Mouse (Mus musculus): ENCODE data around the gene 5730522E02Rik. TPM values are rescaled to one million over a fixed set of nuclear protein-coding genes. Genes with fewer than 3 reads are reported as not detected.

The 5730522E02Rik gene
- polyA plus RNA-seq, 1 experiment = 8.8 TPM

DNA sequence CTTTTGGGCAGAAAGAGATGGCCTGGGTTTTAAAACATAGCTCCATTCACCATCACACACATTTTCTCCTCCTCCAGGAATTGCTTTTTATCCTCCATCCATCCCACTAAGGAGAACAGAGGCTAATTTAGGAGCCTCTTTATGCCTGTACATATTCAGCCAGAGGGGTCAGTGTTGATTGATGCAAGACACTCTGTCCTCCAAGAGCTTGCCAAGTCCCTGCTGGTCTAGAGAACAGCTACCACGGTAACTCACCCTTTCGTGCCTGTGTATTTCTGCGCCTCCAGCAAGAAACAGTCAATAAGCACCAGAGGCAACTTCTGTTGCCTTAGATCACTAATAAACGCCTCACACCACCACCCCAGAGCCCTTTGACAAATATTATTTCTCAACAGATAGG is 620.3 kb downstream of the 5730522E02Rik start:
- Histone ChIP-seq H3K27ac (ENCODE audit: insufficient read depth, low read length) (no peak overlapping the region), H3K4me1 (ENCODE audit: control insufficient read depth, insufficient read depth, low read length) (no peaks in the 10 kb centered on the region), H3K4me3 (ENCODE audit: insufficient read depth, low read length) (no peak overlapping the region)
- TF ChIP-seq POLR2A (IDR thresholded peaks at IDR 0.05; ENCODE audit: extremely low read depth, insufficient read depth, low read length) (no peak), CTCF (IDR thresholded peaks at IDR 0.05; ENCODE audit: extremely low read depth, insufficient read depth, low read length) (no peak)

DNA sequence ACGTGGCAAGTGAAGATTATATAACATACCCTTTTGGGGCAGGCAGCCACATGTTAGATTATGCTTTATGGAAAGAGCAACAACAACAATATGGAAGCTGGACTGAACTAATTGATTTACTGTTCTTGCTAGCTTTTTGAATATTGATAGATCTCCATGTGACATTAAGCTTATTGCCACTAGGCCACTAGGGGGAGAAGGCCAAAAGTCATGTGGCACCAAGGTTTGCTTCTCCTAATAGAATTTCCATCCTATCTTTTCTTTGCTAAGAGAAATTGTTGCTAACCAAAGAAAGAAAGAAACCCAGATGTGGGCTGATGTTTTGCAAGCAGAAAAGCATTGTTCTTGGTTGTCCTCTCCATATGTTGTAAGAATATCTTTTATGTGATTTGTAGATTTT is 621.1 kb downstream of the 5730522E02Rik start:
- TF ChIP-seq POLR2A (IDR thresholded peaks at IDR 0.05; ENCODE audit: extremely low read depth, insufficient read depth, low read length) = no peak
- no peak for TF ChIP-seq CTCF (IDR thresholded peaks at IDR 0.05; ENCODE audit: extremely low read depth, insufficient read depth, low read length)
- no peak overlapping the region for H3K4me3 ChIP-seq (ENCODE audit: insufficient read depth, low read length)

DNA sequence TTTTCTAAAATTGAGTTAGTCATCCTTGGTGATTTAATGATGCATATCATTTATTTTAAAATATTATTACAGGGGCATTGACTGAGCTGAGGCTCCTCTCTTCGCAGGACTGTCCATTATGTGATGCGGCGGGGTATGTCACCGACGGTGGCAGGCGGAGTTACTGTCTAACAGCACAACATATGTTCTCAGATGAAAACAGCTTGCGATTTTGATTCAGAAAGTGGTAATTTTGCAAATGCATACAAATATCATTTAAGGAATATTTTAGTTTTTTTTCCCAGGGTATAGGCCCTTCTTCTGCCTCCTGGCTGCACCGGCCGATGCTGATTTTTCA is 636.5 kb downstream of the 5730522E02Rik start:
- no peak overlapping the region for H3K27ac ChIP-seq (ENCODE audit: insufficient read depth, low read length)
- H3K4me1 ChIP-seq (ENCODE audit: control insufficient read depth, insufficient read depth, low read length) = no peaks in the 10 kb centered on the region
- H3K4me3 ChIP-seq (ENCODE audit: insufficient read depth, low read length) = no peak overlapping the region
- TF ChIP-seq CTCF (IDR thresholded peaks at IDR 0.05; ENCODE audit: extremely low read depth, insufficient read depth, low read length) (no peak), POLR2A (IDR thresholded peaks at IDR 0.05; ENCODE audit: extremely low read depth, insufficient read depth, low read length) (no peak)

More for the DNA sequence above, 621.1 kb downstream of the 5730522E02Rik start:
- Histone ChIP-seq H3K27ac (ENCODE audit: insufficient read depth, low read length) (no peak overlapping the region), H3K4me1 (ENCODE audit: control insufficient read depth, insufficient read depth, low read length) (no peaks in the 10 kb centered on the region)

DNA sequence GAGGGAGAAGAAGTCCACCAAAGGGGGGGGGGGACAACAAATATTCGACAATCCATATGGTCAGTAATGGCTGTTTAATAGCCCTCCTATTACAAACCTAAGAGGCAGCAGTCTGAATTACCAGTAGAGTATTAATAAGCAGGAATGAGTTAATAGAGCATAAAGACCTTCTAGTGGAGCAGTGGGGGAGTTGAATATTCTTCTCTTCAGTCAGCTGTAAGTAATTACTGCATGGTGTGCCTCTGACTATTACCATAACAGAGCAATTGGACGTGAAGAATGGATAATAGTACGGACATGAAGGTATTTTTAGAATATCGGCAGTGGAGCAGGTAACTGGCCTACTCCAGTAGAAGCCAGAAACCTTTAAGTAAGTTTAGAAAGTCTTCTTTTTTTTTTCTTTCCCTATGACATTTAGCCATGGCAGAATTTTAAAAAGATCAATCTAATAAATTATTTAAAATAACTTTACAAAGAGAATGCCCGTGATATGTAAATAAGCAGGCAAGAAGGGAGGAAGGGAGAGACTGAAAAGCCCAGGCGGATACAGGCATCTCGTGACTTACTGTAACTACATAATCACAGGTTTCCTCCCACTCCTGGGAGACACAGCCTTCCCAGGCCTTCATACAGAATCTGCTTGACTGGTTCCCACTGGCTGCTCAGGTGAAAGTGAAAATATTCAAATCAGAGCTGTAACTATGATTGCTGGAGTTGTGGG is 637.0 kb downstream of the 5730522E02Rik start:
- Histone ChIP-seq H3K27ac (ENCODE audit: insufficient read depth, low read length) (no peak overlapping the region), H3K4me3 (ENCODE audit: insufficient read depth, low read length) (no peak overlapping the region), H3K4me1 (ENCODE audit: control insufficient read depth, insufficient read depth, low read length) (no peaks in the 10 kb centered on the region)
- no peak for TF ChIP-seq CTCF (IDR thresholded peaks at IDR 0.05; ENCODE audit: extremely low read depth, insufficient read depth, low read length)
- TF ChIP-seq POLR2A (IDR thresholded peaks at IDR 0.05; ENCODE audit: extremely low read depth, insufficient read depth, low read length) = no peak

DNA sequence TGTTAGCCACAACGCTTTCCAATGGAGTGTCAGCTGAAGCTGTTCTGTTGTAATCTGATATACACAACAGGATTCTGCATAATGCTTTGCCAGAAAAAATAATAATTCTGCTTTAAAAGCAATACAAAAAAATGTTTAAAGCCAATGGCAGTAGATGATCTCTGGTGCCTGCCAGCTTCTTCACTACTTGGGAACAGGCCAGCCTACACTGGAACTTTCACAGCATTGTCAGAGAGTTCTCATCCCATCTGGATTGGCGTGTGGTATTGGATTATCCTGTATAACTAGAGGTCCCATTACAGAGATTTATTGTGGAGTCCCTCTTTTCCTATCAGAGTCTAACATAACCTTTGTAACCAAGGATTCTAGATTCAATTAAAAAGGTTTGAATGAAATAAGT is 639.2 kb downstream of the 5730522E02Rik start:
- TF ChIP-seq CTCF (IDR thresholded peaks at IDR 0.05; ENCODE audit: extremely low read depth, insufficient read depth, low read length) (no peak), POLR2A (IDR thresholded peaks at IDR 0.05; ENCODE audit: extremely low read depth, insufficient read depth, low read length) (no peak)
- Histone ChIP-seq H3K4me1 (ENCODE audit: control insufficient read depth, insufficient read depth, low read length) (no peaks in the 10 kb centered on the region), H3K4me3 (ENCODE audit: insufficient read depth, low read length) (no peak overlapping the region), H3K27ac (ENCODE audit: insufficient read depth, low read length) (no peak overlapping the region)

Other genes with a start within 250 kb of the 5730522E02Rik start
- gene Fancl, start 175.4 kb upstream of the 5730522E02Rik start, polyA plus RNA-seq (2012; rRNA removed) = 7.8 and 9.0 TPM in 2 replicates